In the genomic region with DNA sequence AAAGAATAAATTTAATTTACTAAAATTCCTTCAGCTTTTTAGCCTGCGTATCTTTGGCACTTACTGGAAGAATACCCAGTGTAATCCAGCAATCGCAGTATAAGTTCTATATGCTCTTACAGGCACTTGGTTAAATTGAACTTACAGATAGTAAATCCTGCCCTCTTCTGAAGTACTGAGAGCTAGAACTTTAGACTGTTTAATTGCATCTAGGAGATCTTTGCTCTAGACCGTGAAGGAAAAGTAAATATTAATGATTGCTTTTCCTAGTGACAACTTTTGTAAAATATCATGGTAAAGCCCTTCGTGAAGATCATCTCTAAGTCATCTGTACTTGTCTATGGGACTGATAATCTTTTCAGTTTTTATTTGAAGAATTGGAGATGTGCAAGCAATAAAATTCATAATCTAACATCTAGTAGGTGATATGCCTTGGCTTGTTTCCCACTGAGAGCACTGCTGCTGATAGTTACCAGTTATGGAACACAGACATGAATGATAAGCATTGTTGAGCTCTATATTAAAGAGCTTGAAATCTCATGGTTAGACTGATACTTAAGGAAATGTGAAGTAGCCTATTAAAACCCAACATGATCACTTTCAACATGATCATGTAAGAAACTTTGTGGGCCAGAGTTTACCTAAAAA, we compare ENCODE assay signal across 22 mouse cellular contexts.
"Had no signal": no experiment of that assay in that cellular context is flagged by ENCODE, and none has a peak within 500 bp of the region (broad histone marks: within the 10 kb centered on the region; RNA-seq: fewer than 3 reads in every experiment).

No protein-coding gene starts in this region.

- H3K4me3 ChIP-seq: lung, embryonic 15.5 days; midbrain, embryonic 10.5 days; midbrain, embryonic 12.5 days; myocyte; neural tube, embryonic 13.5 days; neural tube, embryonic 15.5 days had no signal

- DNase-seq: liver, postnatal 0 days; lung, adult 2 months; lung, postnatal 14 days; lung, postnatal 36 days; midbrain, embryonic 14.5 days; retina, postnatal 1 day; right cerebral cortex, adult 18-20 months; right cerebral cortex, postnatal 25 days; right cerebral cortex, postnatal 4 days; spleen, adult 18-20 months; thymus, adult 18-20 months; thymus, postnatal 14 days; thymus, postnatal 36 days had no signal

- H3K4me1 ChIP-seq: lung, embryonic 15.5 days; midbrain, embryonic 10.5 days; midbrain, embryonic 12.5 days; neural tube, embryonic 13.5 days; neural tube, embryonic 15.5 days had no signal

- H3K27me3 ChIP-seq: lung, embryonic 15.5 days; midbrain, embryonic 12.5 days; neural tube, embryonic 13.5 days; neural tube, embryonic 15.5 days had no signal

- H3K27ac ChIP-seq: lung, embryonic 15.5 days; macrophage; midbrain, embryonic 10.5 days; midbrain, embryonic 12.5 days; neural tube, embryonic 13.5 days; neural tube, embryonic 15.5 days had no signal

- H3K4me2 ChIP-seq: lung, embryonic 15.5 days; midbrain, embryonic 12.5 days; neural tube, embryonic 13.5 days; neural tube, embryonic 15.5 days had no signal

- H3K9ac ChIP-seq: liver, postnatal 0 days; lung, embryonic 15.5 days; midbrain, embryonic 12.5 days; neural tube, embryonic 13.5 days; neural tube, embryonic 15.5 days had no signal

- H3K9me3 ChIP-seq: lung, embryonic 15.5 days; midbrain, embryonic 10.5 days; midbrain, embryonic 12.5 days; neural tube, embryonic 13.5 days; neural tube, embryonic 15.5 days had no signal

- ATAC-seq: liver, postnatal 0 days; lung, postnatal 0 days; midbrain, embryonic 16.5 days had no signal
